Mouse (Mus musculus): ENCODE data around the gene Ift27.

The Ift27 gene

DNA sequence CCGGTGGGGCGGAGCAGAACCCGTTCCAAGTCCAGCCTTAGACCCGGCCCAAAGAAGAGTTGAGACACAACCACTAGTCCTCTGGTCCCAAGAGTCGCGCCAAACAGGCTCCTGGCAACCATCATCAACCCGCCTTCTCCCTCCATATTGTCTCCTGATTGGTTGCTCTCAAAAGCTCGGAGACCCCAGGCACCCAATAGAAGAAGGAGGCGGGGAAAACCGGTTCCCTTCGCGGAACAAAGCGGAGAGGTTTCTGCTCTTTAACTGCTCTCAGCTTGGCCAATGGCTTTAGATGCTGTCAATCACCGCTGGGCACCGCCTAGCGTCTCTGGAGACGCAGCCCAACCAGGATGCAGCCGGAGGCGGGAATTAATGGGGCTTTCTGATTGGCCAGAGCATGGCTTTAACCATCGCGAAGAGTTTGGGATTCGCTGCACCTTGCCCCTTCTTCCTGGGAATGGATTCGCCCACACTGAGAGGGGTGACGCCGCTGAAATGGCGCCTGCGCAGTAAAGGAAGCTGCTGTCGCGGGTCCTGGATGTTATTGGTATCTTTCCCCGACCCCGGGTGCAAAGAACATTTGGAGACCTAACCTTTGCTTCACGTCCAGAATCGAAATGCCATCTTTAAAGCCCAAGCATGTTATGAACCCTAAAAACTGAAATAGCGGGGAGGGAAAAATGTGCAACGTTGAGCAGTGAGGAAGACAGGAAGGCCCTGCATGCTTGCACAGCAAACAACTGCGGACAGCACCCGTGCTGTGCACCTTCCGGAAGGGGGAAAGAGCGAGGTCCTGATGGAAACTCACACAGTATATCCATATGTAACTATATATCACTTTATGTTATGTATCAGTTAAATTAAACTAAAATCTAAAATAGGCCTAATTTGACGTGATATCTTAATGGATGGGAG lies at the start of gene Ift27:
Gene Ift27, minus strand, starts transcription at position 136 of the 915 bp plus-strand sequence.
- DNase-seq (ENCODE audit: extremely low read depth, low read depth, low spot score) = peak; percentile 96

DNA sequence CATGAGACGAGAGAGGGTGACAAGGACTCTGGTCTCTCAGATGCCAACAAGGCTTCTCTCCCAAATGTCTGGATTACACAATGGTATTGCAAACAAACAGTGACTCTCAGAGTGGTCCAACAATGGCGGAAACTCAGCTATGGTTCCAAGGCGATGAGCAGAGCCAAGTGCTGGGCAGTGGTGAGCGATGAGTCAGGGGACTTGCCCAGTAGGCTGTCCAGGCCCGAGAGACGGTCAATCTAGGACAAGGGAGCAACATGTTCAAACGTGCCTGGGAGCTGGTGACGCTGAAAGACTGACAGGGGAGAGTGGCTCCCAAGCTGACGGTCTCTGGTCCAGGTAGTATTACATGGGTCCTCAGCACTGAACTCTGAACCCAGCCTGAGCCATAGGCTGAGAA lies 41.4 kb upstream of the Ift27 start:
- no peak for DNase-seq (ENCODE audit: extremely low read depth, low read depth, low spot score)

DNA sequence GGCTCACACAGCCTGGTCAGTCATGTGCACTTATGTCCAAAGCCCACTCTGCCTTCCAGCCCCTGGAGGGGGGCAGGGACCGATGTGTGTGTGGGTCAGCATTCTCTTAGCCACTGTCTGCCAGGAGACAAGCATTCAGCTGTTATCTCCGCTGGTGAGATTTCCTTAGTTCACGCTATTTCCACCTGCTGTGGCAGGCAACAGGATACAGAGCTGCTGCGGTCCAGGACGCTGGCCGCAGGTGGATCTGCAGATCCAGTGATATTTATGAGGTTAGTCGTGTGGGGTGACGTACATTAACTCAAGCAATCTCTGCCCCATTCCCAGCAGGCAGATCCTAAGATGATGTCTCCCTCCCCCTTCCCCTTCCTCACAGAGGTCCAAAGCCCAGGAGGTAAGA lies 37.5 kb upstream of the Ift27 start:
- DNase-seq (ENCODE audit: extremely low read depth, low read depth, low spot score) = no peak

DNA sequence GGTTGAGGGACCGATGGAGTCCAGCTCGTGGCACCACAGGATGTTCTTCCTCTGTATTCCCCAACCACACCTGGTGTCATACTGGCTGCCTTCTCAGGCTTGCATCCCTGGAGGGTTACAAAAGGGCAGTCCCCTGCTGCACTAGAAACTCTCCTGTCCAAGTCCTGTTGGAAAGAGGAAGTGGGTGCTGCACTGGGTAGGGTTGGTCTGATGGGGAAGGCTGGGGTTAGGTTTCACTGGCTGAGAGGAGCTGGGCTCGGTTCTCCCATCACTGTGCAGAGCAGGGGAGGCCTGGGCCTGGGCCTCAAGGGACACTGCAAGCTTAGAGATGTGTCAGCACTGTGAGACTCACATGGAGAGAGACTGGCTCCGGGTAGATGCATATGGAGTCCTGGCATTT lies 36.3 kb upstream of the Ift27 start:
- DNase-seq (ENCODE audit: extremely low read depth, low read depth, low spot score) = no peak

DNA sequence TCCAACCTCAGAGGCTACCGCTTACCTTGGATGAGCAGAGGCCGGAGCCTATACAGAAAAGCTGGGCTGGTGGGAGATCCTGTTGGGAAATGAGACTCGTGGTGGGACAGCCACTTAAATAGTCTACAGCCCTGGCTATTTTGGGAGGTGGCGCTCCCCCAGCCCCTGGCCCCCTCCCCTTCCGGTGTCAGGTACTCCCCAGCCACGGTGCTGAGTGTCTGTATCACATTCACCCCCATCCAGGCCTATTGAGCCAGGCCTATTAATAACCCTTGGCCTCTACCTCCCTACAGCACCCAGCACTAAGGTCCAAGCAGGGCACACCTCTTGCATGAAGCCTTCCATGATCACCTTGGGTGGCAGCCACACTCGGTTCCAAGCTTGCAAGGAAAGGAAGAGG lies 32.4 kb upstream of the Ift27 start, which contains the start of gene Pvalb:
Gene Pvalb, minus strand, starts transcription at position 89 of the 400 bp plus-strand sequence.
- DNase-seq (ENCODE audit: extremely low read depth, low read depth, low spot score) = no peak

DNA sequence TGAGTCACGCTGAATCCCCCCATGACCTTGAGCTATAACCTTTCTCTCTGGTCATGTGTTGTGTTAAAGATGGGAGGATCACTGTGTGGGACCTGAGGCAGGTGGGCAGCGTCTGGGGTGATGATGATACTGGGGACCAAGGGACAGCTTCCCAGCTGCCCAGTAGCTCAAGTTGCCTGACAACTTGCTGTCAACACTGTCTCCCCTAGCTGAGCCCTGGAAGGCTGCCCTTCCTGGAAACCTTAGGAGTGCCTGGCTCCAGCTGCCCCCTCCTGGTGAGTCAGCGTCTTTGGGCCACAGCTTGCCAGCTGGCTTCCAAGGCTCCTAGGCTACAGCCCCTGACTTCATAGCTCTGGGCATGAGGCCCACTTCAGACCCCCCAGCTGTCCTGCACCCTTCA lies 31.3 kb upstream of the Ift27 start:
- no peak for DNase-seq (ENCODE audit: extremely low read depth, low read depth, low spot score)

DNA sequence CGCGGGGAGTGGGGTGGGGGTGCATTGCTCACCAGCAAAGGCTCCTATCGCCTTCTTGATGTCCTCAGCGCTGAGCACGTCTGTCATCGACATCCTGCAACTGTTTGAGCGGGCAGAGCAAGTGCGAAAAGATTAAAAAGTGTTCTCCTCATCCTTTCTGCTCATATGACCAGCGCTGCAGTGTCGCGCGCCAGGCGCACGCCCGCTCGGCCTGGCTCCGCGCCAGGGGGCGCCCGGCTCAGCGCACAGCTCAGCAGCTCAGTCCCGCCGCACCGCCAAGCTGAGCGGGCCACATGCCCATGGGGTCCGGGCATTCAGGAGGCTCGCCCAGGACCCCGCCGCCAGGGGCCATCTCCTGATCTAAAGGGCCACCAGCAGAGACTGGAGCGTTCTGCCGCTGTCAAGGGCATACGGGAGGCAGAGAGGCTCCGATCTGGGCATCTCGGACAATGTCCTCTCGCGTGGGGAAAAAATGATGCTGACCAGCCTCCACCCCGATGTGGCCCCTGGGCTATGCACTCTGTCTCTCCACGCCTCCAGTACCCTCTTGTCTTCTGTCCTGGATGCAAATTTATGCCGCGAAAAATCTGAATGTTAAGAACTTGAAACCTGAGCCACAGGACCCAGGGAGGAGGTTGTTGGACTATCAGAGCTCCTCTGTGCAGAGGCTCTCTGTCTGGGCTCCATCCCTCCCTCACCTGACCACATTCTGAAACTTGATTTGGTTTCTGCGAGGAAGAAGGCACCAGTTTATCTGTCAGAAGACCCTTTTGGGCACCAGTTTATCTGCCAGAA lies 30.3 kb upstream of the Ift27 start:
- DNase-seq (ENCODE audit: extremely low read depth, low read depth, low spot score) = no peak

DNA sequence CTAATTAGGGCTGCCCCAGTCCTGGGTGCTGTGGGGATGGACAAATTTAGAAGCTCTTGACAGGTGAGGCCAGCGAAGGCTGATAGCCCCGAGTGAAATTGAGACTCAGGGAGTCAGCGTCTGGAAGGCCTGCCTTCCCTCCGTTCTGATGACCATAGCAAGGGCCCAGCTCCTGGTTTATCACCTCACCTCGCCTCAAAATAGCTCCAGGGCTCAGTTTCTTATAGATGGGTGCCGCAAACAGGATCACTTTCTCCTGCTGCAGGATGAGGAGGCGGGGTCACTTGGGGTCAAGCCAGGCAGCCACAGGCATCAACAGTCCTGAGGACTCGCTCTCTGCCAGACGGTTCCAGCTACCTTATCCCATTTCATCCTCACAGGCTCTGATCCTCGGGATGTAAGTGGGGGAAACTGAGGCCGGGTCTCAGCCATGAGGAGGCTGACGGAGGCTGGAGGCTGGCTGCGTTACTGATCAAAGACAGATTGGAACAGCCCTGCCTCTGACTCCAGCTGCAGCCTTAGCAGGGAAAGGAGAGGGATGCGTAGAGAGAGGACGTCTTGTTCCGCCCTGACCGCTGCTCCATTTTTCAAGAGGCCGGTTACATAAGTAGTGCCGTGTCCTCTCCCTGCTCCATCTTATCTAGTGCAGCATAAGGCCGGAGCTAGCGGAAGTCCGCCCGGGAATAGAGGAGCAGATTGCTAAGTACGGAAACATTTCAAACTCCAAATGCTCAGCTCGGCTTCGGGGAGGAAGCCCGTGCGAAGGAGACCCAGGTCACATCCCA lies 21.4 kb upstream of the Ift27 start:
- no peak for DNase-seq (ENCODE audit: extremely low read depth, low read depth, low spot score)

DNA sequence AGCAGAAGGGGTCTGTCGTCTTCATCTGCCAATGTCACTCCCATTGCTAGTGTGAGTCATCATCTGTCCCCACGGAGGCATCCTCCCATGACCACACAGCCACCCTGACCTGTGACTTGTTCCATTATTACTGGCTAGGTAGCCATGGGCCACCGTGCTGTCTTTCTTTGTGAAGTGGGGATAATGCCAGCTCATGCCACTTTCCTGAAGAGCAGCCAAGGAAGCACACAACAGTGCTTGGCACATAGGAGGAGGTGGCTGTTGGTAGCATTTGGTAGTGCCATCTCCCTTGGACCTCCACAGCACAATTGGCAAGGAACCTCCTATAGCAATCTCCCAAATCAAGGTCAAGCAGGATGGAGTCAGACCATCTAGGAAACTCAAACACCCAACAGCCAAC lies 20.4 kb upstream of the Ift27 start:
- DNase-seq (ENCODE audit: extremely low read depth, low read depth, low spot score) = no peak

DNA sequence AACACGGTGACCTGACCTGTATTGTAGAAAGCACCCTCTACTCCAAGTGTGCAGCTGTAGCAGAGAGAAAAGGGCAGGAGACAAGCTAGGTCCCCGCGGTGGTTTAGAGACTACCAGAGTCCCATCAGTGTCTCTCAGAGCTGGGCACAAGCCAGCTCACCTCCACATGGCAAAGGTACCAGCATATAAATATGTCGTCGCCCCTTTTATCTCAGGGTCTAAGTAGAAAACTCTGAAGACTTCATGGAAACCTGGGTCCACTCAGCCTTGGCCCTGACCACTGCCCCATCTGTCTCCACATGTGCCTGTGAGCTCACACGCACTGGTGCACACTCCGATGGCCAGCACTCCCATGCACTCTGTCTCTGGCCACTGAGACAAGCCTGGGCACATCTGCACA lies 15.7 kb upstream of the Ift27 start:
- no peak for DNase-seq (ENCODE audit: extremely low read depth, low read depth, low spot score)

DNA sequence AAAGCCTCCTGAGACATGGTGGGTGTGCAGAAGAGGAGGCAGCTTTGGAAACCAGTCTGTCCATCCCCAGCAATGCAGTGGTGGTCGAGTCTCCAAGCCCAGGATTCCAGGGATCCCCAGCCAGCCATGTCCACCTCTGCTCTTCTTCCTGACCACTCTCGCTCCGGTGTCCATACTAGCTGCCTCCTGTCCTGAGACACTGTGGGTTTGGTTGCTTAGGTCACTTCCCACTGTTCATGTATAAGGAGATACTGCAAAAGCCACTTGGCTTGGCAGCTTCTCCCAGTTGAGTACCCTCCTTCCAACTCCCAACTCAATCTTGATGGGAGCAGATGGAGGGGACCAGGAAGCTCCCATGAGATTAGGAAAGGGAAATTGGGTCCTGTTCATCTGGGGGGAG lies 14.6 kb upstream of the Ift27 start:
- DNase-seq (ENCODE audit: extremely low read depth, low read depth, low spot score) = no peak

DNA sequence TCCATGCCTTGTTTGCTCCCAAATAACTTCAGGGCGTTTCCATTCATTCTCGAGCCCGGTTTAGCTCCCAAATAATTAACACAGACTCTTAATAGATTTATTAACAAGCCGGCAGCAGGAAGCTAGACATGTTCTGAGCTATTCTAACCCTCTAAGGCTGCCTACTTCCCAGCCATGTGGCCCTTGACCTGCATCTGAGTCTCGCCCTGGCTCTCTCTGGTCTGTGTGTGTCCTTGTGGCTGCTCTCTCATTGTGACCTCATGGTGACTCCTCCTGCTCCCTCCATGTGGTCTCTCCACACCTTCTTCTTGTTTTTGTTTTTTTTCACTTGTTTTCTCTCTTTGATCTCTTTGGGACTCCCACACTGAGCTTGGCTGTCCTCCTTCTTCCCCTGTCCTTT lies 13.0 kb upstream of the Ift27 start:
- DNase-seq (ENCODE audit: extremely low read depth, low read depth, low spot score) = no peak

DNA sequence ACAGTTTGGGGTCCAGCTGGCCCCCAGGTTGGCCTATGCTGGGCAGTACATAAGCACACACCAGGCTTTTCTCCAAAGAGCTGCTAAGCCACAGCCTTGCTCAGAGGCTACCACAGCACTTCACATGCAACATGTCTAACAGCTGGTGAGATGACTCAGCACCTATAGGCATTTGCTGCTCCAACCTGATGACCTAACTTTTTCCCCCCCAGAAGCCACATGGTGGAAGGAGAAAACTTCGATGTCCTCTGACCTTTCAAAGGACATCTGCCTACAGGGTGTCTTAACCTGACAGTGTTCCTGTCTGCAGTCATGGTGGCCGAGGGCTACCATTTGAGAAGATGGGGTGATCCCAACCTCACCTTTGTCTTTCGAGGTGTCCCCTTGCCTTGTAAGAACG lies 11.7 kb upstream of the Ift27 start:
- DNase-seq (ENCODE audit: extremely low read depth, low read depth, low spot score) = no peak

DNA sequence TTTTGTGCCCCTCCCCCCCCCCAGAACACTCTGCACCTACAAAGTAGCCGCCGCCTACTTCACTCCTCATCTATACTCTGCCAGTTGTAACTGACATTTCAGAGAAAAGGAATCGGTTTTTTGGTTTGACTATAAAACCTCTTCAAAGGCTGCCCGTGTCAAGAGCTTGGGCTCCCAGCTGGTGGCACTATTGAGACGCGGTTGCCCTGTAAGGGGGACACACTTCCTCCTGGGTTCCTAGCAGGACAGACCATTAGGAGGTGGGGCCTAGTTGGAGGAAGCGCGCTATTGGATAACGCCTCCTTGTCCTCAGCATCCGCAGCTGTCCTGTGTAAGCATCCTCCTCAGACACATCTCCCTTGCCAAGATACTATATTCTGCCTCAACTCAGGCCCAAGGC lies 10.9 kb upstream of the Ift27 start:
- no peak for DNase-seq (ENCODE audit: extremely low read depth, low read depth, low spot score)

DNA sequence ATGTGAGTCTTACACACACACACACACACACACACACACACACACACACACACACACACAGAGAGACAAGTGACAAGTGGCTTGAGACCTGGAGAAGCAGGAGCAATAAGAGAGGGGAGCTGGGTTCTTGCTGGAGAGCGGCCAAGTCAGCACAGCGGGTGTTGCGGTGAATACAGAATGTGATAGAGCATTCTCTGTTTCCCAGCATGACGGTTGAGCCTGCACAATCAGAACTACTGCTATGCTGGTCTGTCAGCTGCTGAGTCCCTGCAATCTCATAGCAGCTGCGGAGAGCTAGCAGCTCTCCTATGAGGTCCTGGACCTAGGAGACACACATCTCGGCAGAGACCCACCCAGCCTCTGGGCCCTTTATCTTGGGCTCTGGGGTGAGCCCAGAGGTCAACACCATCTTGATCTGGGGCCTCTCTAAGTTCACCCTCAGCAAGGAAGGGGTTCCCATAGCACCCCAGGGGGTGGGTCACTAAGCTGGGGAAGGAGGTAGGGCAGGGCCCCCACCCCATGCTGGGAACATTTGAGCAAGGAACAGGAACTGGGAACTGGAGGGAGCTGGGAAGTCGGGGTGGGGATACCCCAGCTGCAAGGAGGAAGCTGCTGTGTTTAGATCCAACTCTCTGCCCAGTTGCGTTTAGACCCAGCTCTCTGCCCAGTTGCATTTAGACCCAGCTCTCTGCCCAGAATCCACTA lies 7.9 kb upstream of the Ift27 start:
- no peak for DNase-seq (ENCODE audit: extremely low read depth, low read depth, low spot score)

DNA sequence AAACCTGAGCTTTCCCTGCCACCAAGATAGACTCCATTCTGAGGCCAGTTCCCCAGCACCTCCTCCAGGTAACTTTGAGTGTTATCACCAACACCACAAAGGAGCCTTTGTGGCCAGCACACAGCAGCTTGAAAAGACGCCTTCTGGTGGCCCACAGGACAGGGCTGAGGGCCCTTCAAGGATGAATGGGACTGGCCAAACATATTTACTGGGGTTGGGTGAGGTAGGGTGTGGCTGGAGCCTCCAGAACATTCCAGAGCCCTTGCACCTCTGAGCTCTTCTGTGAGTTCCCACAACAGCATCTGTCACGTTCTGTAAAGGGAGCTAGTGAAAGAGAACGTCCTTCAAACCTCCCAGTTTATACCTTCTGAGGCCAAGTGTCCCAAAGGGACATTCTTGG lies 5.9 kb upstream of the Ift27 start:
- no peak for DNase-seq (ENCODE audit: extremely low read depth, low read depth, low spot score)

DNA sequence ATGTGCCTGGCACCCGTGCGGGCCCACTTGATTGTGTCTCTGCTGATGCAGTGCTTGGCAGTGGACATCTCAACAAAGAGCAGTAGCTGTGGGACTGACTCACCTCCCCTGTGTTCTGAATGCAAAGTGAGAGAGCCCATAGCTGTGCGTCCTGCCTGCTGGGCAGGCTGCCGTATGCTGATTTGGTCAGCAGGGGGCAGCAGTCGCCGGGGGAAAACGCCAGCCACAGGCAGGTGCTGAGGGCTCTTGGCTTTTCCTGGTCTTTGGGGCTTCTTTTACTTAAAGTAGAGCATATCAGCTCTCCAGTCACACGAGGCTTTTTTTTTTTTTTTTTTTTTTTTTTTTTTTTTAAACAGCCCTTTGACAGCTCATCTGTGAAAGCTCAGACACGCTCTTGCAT lies 4.5 kb upstream of the Ift27 start:
- DNase-seq (ENCODE audit: extremely low read depth, low read depth, low spot score) = no peak

DNA sequence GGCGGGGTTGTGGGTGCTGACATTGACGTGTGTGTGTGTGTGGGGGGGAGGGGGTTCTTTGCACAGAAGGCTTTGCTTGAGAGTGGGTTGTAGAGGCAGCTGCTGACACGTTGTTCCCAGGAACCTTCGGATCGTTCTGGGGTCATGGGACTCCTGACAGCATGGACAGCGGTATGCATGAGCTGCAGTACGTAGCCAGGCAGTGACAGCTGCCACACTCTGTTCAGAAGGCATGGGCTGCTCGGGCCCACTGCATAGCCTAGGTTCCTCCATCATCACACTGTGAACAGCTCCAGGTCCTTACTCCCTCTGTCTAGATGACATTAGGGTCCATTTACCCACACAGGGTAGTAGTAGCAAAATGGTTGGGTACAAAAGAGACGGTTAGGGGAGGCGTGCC lies 3.4 kb upstream of the Ift27 start:
- DNase-seq (ENCODE audit: extremely low read depth, low read depth, low spot score) = no peak

DNA sequence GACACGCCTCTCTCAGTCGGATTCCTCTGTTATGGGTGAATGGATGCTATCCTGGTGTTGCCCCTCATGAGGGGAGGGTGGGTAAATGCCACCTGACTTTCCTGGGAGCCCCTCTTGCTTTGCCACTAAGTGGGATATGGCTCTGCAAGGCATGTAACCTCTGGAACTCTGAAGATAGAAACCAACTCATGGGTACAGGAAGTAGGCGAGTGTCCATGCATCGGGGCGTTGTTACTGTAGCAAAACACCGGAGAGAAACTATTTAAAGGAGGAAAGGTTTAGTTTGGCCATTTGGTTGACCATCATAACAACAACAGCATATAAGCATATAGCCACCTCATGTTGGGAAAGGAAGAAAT lies 959 bp upstream of the Ift27 start:
- no peak for DNase-seq (ENCODE audit: extremely low read depth, low read depth, low spot score)

DNA sequence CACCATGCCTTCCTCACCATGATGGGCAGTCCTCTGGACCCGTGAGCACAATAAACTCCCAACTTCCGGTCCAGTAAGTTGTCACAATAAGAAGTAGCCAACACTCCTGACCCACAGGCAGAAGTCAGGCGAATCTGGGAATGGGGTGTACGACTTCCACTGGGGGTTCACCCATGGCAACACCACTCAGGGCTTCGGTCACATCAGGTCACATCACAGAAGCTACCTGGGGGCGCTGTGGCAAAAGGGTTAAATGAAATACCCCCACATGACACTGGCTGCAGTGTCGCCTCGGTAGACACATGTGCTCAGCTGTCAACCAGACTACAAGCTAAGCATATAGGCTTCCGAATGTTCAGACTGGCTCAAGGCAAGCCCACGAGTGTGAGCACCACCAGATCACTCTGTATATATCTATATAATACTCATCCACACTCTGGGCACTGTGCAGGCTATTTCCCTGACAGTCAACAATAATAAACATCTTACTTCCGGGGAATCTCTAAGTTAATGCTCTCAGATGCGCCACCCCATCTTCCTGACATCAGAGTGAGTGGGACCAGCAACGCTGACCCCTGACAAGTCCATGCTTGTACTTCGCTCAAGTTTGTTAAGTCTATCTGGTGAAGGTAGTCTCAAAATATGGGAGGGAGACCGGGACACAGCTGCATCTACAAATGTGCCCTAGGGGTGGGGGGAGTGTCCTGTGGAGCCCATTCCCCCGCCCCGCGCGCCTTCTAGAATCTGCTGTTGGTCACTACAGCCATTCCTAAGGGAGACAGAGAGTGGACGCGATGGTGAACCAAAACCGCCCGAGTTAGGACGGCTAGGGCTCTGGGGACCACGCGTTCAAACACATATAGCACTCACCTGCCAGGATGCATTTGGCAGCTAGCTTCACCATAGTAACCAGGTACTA lies 749 bp downstream of the Ift27 start:
- DNase-seq (ENCODE audit: extremely low read depth, low read depth, low spot score) = no peak
